Mouse (Mus musculus): Measurements from ENCODE around the gene Rarb. TPM values are rescaled to one million over a fixed set of nuclear protein-coding genes. Genes with fewer than 3 reads are reported as not detected.

Gene Rarb
- polyA plus RNA-seq, 2 experiments, result 1.7 TPM

DNA sequence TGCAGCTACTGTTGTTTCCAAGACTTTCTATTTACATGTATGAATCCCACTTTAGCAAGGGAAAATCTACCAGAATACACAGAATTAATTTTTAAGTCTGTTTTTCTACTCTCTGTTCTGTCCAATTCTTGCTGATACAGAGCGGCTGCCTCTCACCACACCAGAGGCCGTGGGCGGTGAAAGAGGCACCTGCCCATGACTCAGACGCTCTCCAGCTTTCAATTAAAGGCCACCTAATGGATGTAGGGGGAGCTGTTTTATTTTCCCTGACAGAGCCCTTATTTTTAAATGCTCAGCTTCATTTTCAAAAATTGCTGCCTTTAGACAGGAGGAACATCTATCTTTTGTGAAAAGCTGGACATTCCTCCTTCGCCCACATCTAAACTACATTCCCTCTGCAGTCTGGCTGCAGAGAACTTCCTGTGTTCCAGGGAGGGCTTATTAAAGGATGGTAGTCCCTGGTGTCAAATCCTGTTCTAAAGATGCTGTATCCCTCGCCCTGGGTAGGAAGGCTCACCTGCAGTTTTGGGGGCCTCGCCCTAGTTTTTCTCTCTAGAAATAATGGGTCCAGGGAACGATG is 299.3 kb downstream of the Rarb start:
- Histone ChIP-seq H3K9me3 (ENCODE audit: control insufficient read depth, low read length) (no peaks in the 10 kb centered on the region), H3K36me3 (replicated peaks; ENCODE audit: control insufficient read depth, insufficient read depth, low read depth) (no peaks in the 10 kb centered on the region), H3K4me1 (replicated peaks; ENCODE audit: control insufficient read depth in 2 of 2, insufficient read depth in 2 of 2, low read length in 1 of 2) (no peaks in the 10 kb centered on the region), H3K27ac (no peak overlapping the region), H3K4me2 (ENCODE audit: low read depth) (no peak overlapping the region), H3K4me3 (ENCODE audit: insufficient read depth in 1 of 2, low read depth in 2 of 2, low read length in 2 of 2) (no peak overlapping the region), H3K9ac (replicated peaks) (no peak overlapping the region), H3K27me3 (ENCODE audit: control insufficient read depth, insufficient read depth, low read length) (no peaks in the 10 kb centered on the region)
- DNase-seq (ENCODE audit: low read depth in 3 of 3, low spot score in 3 of 3) (no peak), ATAC-seq (ENCODE audit: insufficient read depth) (no peak)
- WGBS (ENCODE audit: insufficient replicate concordance), result 58% methylated on average over 8 of the region's 8 CpGs
- TF ChIP-seq EP300 (IDR thresholded peaks at IDR 0.05; ENCODE audit: low read depth) (no peak), CTCF (IDR thresholded peaks at IDR 0.05; ENCODE audit: low read depth) (no peak)

DNA sequence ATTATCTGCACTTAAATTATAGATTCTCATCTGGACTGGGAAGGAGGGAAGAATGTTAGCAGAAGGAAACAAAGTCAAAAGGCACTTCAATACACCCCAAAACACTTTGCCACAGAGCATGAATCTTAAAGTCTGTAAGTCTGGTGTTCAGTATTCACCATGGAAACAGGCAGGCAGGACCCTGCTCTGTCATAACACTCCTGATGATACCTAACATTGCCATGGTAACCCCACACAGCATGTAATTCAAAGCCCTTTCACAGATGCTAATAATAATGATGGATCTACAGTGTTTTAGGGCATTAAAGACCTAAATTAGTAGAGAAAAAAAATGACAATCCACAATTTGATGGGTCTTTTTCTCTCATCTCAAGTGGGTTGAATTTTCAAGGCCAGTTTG is 301.0 kb downstream of the Rarb start:
- H3K36me3 ChIP-seq (replicated peaks; ENCODE audit: control insufficient read depth, insufficient read depth, low read depth), result no peaks in the 10 kb centered on the region
- DNase-seq (ENCODE audit: low read depth in 3 of 3, low spot score in 3 of 3), result no peak
- H3K4me2 ChIP-seq (ENCODE audit: low read depth), result no peak overlapping the region
- no peaks in the 10 kb centered on the region for H3K4me1 ChIP-seq (replicated peaks; ENCODE audit: control insufficient read depth in 2 of 2, insufficient read depth in 2 of 2, low read length in 1 of 2)
- no peak overlapping the region for H3K27ac ChIP-seq
- no peak for TF ChIP-seq CTCF (IDR thresholded peaks at IDR 0.05; ENCODE audit: low read depth)
- no peak for TF ChIP-seq EP300 (IDR thresholded peaks at IDR 0.05; ENCODE audit: low read depth)
- H3K27me3 ChIP-seq (ENCODE audit: control insufficient read depth, insufficient read depth, low read length), result no peaks in the 10 kb centered on the region
- no peak overlapping the region for H3K4me3 ChIP-seq (ENCODE audit: insufficient read depth in 1 of 2, low read depth in 2 of 2, low read length in 2 of 2)
- ATAC-seq (ENCODE audit: insufficient read depth), result no peak
- H3K9me3 ChIP-seq (ENCODE audit: control insufficient read depth, low read length), result no peaks in the 10 kb centered on the region
- H3K9ac ChIP-seq (replicated peaks), result no peak overlapping the region

DNA sequence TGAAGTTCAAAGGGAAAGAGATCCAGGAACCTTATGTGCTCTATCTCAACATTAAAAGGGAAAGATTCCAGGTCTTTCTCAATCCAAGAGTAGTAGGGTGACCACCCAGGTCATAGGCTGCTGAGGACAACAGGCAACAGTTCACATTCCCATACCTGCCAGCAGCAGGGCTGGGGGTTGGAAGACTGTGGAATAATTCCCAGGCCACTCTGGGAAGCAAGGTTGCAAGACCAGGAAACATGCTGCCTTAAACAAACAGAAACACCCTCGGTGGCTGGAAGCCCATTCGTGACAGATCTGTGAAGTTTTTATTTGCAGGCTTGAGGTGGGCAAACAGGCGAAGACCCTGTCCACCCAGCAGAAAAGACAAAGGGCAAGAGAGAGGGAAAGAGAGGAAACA is 303.2 kb downstream of the Rarb start:
- no peak for TF ChIP-seq CTCF (IDR thresholded peaks at IDR 0.05; ENCODE audit: low read depth)
- TF ChIP-seq EP300 (IDR thresholded peaks at IDR 0.05; ENCODE audit: low read depth), result no peak
- ATAC-seq (ENCODE audit: insufficient read depth), result no peak

DNA sequence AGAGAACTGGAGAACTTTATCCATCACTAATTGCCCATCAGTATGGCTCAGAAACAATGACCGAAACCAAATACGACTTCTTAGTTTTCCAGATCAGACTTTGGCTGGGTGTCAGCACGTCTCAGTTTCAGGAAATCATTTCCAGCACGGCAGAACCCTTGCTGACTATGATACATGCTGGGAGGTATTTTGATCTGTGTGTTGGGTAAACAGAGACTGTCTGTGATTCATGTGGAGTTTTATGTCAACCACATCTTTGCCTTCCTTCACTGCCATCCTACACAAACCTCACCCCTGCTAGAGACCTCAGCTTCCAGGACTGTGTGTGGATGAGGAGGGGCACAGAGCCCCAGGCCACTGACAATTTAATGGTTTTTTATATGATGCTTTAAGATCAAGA is 308.4 kb downstream of the Rarb start:
- no peak for TF ChIP-seq CTCF (IDR thresholded peaks at IDR 0.05; ENCODE audit: low read depth)
- TF ChIP-seq EP300 (IDR thresholded peaks at IDR 0.05; ENCODE audit: low read depth), result no peak
- ATAC-seq (ENCODE audit: insufficient read depth) (no peak), DNase-seq (ENCODE audit: low read depth in 3 of 3, low spot score in 3 of 3) (no peak)
- Histone ChIP-seq H3K4me3 (ENCODE audit: insufficient read depth in 1 of 2, low read depth in 2 of 2, low read length in 2 of 2) (no peak overlapping the region), H3K27me3 (ENCODE audit: control insufficient read depth, insufficient read depth, low read length) (no peaks in the 10 kb centered on the region), H3K4me2 (ENCODE audit: low read depth) (no peak overlapping the region), H3K9ac (replicated peaks) (no peak overlapping the region), H3K27ac (no peak overlapping the region), H3K36me3 (replicated peaks; ENCODE audit: control insufficient read depth, insufficient read depth, low read depth) (no peaks in the 10 kb centered on the region), H3K4me1 (replicated peaks; ENCODE audit: control insufficient read depth in 2 of 2, insufficient read depth in 2 of 2, low read length in 1 of 2) (no peaks in the 10 kb centered on the region), H3K9me3 (ENCODE audit: control insufficient read depth, low read length) (no peaks in the 10 kb centered on the region)
- WGBS (ENCODE audit: insufficient replicate concordance), result 60% methylated on average over 4 of the region's 4 CpGs

More for the DNA sequence above, 303.2 kb downstream of the Rarb start:
- DNase-seq (ENCODE audit: low read depth in 3 of 3, low spot score in 3 of 3), result no peak
- Histone ChIP-seq H3K4me3 (ENCODE audit: insufficient read depth in 1 of 2, low read depth in 2 of 2, low read length in 2 of 2) (no peak overlapping the region), H3K4me1 (replicated peaks; ENCODE audit: control insufficient read depth in 2 of 2, insufficient read depth in 2 of 2, low read length in 1 of 2) (no peaks in the 10 kb centered on the region), H3K36me3 (replicated peaks; ENCODE audit: control insufficient read depth, insufficient read depth, low read depth) (no peaks in the 10 kb centered on the region), H3K27ac (no peak overlapping the region), H3K4me2 (ENCODE audit: low read depth) (no peak overlapping the region), H3K27me3 (ENCODE audit: control insufficient read depth, insufficient read depth, low read length) (no peaks in the 10 kb centered on the region), H3K9ac (replicated peaks) (no peak overlapping the region), H3K9me3 (ENCODE audit: control insufficient read depth, low read length) (no peaks in the 10 kb centered on the region)
- WGBS (ENCODE audit: insufficient replicate concordance), result 28% methylated on average over 3 of the region's 3 CpGs

DNA sequence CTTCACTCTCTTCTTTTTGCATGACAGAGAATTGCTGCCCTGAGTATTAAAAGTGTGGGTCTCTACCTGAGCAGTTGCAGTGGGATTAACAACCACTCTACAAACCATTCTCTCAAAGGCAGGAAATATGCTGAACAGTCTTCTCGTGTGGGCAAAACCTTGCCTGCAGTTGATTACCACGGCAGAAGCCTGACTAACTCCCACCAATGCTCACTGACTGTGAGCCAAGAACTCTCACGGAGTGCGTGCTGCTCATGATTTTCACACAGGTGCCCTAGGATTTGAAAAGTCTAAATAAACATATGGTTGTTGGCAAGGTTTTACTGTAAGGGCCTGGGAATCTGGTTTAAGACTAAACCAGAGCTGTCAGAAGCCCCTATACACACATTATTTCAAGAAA is 309.1 kb downstream of the Rarb start:
- Histone ChIP-seq H3K9me3 (ENCODE audit: control insufficient read depth, low read length) (no peaks in the 10 kb centered on the region), H3K36me3 (replicated peaks; ENCODE audit: control insufficient read depth, insufficient read depth, low read depth) (no peaks in the 10 kb centered on the region), H3K4me2 (ENCODE audit: low read depth) (no peak overlapping the region), H3K4me3 (ENCODE audit: insufficient read depth in 1 of 2, low read depth in 2 of 2, low read length in 2 of 2) (no peak overlapping the region), H3K9ac (replicated peaks) (no peak overlapping the region), H3K4me1 (replicated peaks; ENCODE audit: control insufficient read depth in 2 of 2, insufficient read depth in 2 of 2, low read length in 1 of 2) (no peaks in the 10 kb centered on the region), H3K27me3 (ENCODE audit: control insufficient read depth, insufficient read depth, low read length) (no peaks in the 10 kb centered on the region), H3K27ac (no peak overlapping the region)
- DNase-seq (ENCODE audit: low read depth in 3 of 3, low spot score in 3 of 3), result no peak
- 55% methylated on average over 4 of the region's 4 CpGs for WGBS (ENCODE audit: insufficient replicate concordance)
- ATAC-seq (ENCODE audit: insufficient read depth), result no peak
- TF ChIP-seq CTCF (IDR thresholded peaks at IDR 0.05; ENCODE audit: low read depth), result no peak
